Mouse (Mus musculus): ENCODE data around the gene Atrnl1. TPM values are rescaled to one million over a fixed set of nuclear protein-coding genes. Genes with fewer than 3 reads are reported as not detected.

Atrnl1 gene
- polyA plus RNA-seq, 1 experiment from 2014 or later = 2.6 TPM

GRCm38 (mm10) chr19:58017468-58017867, 406.6 kb downstream of the Atrnl1 start:
- Histone ChIP-seq H3K4me1 (ENCODE audit: control insufficient read depth, insufficient read depth, low read length) (peaks cover 16% of the 10 kb centered on the region), H3K27ac (ENCODE audit: low read length) (no peak overlapping the region), H3K36me3 (ENCODE audit: control insufficient read depth, insufficient read depth) (no peaks in the 10 kb centered on the region), H3K4me3 (ENCODE audit: low read length) (no peak overlapping the region), H3K9me3 (replicated peaks; ENCODE audit: control insufficient read depth, low read length) (no peaks in the 10 kb centered on the region), H3K4me2 (ENCODE audit: low read depth, low read length) (no peak overlapping the region), H3K9ac (ENCODE audit: low read length) (no peak overlapping the region), H3K27me3 (ENCODE audit: control insufficient read depth, insufficient read depth, low read length) (no peaks in the 10 kb centered on the region)
- ATAC-seq (replicated peaks; ENCODE audit: extremely low read depth, insufficient read depth, low FRiP score) = no peak
- WGBS = 90% methylated on average over 3 of the region's 3 CpGs

GRCm38 (mm10) chr19:58018698-58019097, 407.9 kb downstream of the Atrnl1 start:
- Histone ChIP-seq H3K4me2 (ENCODE audit: low read depth, low read length) (no peak overlapping the region), H3K4me3 (ENCODE audit: low read length) (no peak overlapping the region), H3K4me1 (ENCODE audit: control insufficient read depth, insufficient read depth, low read length) (peaks cover 16% of the 10 kb centered on the region), H3K36me3 (ENCODE audit: control insufficient read depth, insufficient read depth) (no peaks in the 10 kb centered on the region), H3K27me3 (ENCODE audit: control insufficient read depth, insufficient read depth, low read length) (no peaks in the 10 kb centered on the region), H3K9me3 (replicated peaks; ENCODE audit: control insufficient read depth, low read length) (no peaks in the 10 kb centered on the region), H3K9ac (ENCODE audit: low read length) (no peak overlapping the region), H3K27ac (ENCODE audit: low read length) (no peak overlapping the region)
- WGBS = 81% methylated on average over 5 of the region's 5 CpGs
- no peak for ATAC-seq (replicated peaks; ENCODE audit: extremely low read depth, insufficient read depth, low FRiP score)

GRCm38 (mm10) chr19:58021514-58022284, 410.9 kb downstream of the Atrnl1 start:
- Histone ChIP-seq H3K4me1 (ENCODE audit: control insufficient read depth, insufficient read depth, low read length) (peaks cover 8% of the 10 kb centered on the region), H3K27ac (ENCODE audit: low read length) (no peak overlapping the region), H3K9me3 (replicated peaks; ENCODE audit: control insufficient read depth, low read length) (no peaks in the 10 kb centered on the region), H3K27me3 (ENCODE audit: control insufficient read depth, insufficient read depth, low read length) (no peaks in the 10 kb centered on the region), H3K4me3 (ENCODE audit: low read length) (no peak overlapping the region), H3K9ac (ENCODE audit: low read length) (no peak overlapping the region), H3K36me3 (ENCODE audit: control insufficient read depth, insufficient read depth) (no peaks in the 10 kb centered on the region), H3K4me2 (ENCODE audit: low read depth, low read length) (no peak overlapping the region)
- 93% methylated on average over 8 of the region's 8 CpGs for WGBS
- no peak for ATAC-seq (replicated peaks; ENCODE audit: extremely low read depth, insufficient read depth, low FRiP score)

GRCm38 (mm10) chr19:58023216-58023825, 412.5 kb downstream of the Atrnl1 start:
- no peak overlapping the region for H3K4me3 ChIP-seq (ENCODE audit: low read length)
- WGBS = 88% methylated on average over 14 of the region's 14 CpGs

GRCm38 (mm10) chr19:58025053-58025452, 414.2 kb downstream of the Atrnl1 start:
- H3K9me3 ChIP-seq (replicated peaks; ENCODE audit: control insufficient read depth, low read length) = peaks cover 1% of the 10 kb centered on the region
- 0 out of 2 replicates have a peak, but pooled peaks cover 2% of the 10 kb centered on the region for H3K36me3 ChIP-seq (ENCODE audit: control insufficient read depth, insufficient read depth)
- H3K9ac ChIP-seq (ENCODE audit: low read length) = no peak overlapping the region
- no peak for ATAC-seq (replicated peaks; ENCODE audit: extremely low read depth, insufficient read depth, low FRiP score)
- H3K4me2 ChIP-seq (ENCODE audit: low read depth, low read length) = no peak overlapping the region
- H3K4me3 ChIP-seq (ENCODE audit: low read length) = no peak overlapping the region
- H3K4me1 ChIP-seq (ENCODE audit: control insufficient read depth, insufficient read depth, low read length) = no peaks in the 10 kb centered on the region
- 85% methylated on average over 2 of the region's 2 CpGs for WGBS
- no peak overlapping the region for H3K27ac ChIP-seq (ENCODE audit: low read length)
- no peaks in the 10 kb centered on the region for H3K27me3 ChIP-seq (ENCODE audit: control insufficient read depth, insufficient read depth, low read length)

More at GRCm38 (mm10) chr19:58023216-58023825, 412.5 kb downstream of the Atrnl1 start:
- Histone ChIP-seq H3K4me1 (ENCODE audit: control insufficient read depth, insufficient read depth, low read length) (peaks cover 5% of the 10 kb centered on the region; the same call in 1 of the 2 replicates), H3K27me3 (ENCODE audit: control insufficient read depth, insufficient read depth, low read length) (no peaks in the 10 kb centered on the region), H3K27ac (ENCODE audit: low read length) (no peak overlapping the region), H3K9ac (ENCODE audit: low read length) (no peak overlapping the region), H3K36me3 (ENCODE audit: control insufficient read depth, insufficient read depth) (0 out of 2 replicates have a peak, but pooled peaks cover 2% of the 10 kb centered on the region), H3K9me3 (replicated peaks; ENCODE audit: control insufficient read depth, low read length) (no peaks in the 10 kb centered on the region), H3K4me2 (ENCODE audit: low read depth, low read length) (no peak overlapping the region)
- no peak for ATAC-seq (replicated peaks; ENCODE audit: extremely low read depth, insufficient read depth, low FRiP score)

- H3K36me3 ChIP-seq (ENCODE audit: control insufficient read depth, insufficient read depth) = 0 out of 2 replicates have a peak, but pooled peaks cover 7% of the 10 kb centered on the region
- H3K4me3 ChIP-seq (ENCODE audit: low read length) = no peak overlapping the region
- ATAC-seq (replicated peaks; ENCODE audit: extremely low read depth, insufficient read depth, low FRiP score) = no peak
- no peak overlapping the region for H3K27ac ChIP-seq (ENCODE audit: low read length)
- no peak overlapping the region for H3K9ac ChIP-seq (ENCODE audit: low read length)
- H3K4me1 ChIP-seq (ENCODE audit: control insufficient read depth, insufficient read depth, low read length) = no peaks in the 10 kb centered on the region
- H3K27me3 ChIP-seq (ENCODE audit: control insufficient read depth, insufficient read depth, low read length) = no peaks in the 10 kb centered on the region
- H3K9me3 ChIP-seq (replicated peaks; ENCODE audit: control insufficient read depth, low read length) = peaks cover 8% of the 10 kb centered on the region
- WGBS = 73% methylated on average over 2 of the region's 2 CpGs
- no peak overlapping the region for H3K4me2 ChIP-seq (ENCODE audit: low read depth, low read length)
These were observed 418.8 kb downstream of the Atrnl1 start for GRCm38 (mm10) chr19:58029661-58030060.

- 0 out of 2 replicates have a peak, but pooled peaks cover 6% of the 10 kb centered on the region for H3K36me3 ChIP-seq (ENCODE audit: control insufficient read depth, insufficient read depth)
- H3K4me2 ChIP-seq (ENCODE audit: low read depth, low read length) = no peak overlapping the region
- H3K9ac ChIP-seq (ENCODE audit: low read length) = no peak overlapping the region
- no peaks in the 10 kb centered on the region for H3K27me3 ChIP-seq (ENCODE audit: control insufficient read depth, insufficient read depth, low read length)
- H3K27ac ChIP-seq (ENCODE audit: low read length) = no peak overlapping the region
- H3K4me3 ChIP-seq (ENCODE audit: low read length) = no peak overlapping the region
- no peaks in the 10 kb centered on the region for H3K4me1 ChIP-seq (ENCODE audit: control insufficient read depth, insufficient read depth, low read length)
- H3K9me3 ChIP-seq (replicated peaks; ENCODE audit: control insufficient read depth, low read length) = peaks cover 8% of the 10 kb centered on the region
- 87% methylated on average over 5 of the region's 5 CpGs for WGBS
- no peak for ATAC-seq (replicated peaks; ENCODE audit: extremely low read depth, insufficient read depth, low FRiP score)
These were observed 422.4 kb downstream of the Atrnl1 start for GRCm38 (mm10) chr19:58033241-58033640.

- 79% methylated on average over 3 of the region's 3 CpGs for WGBS
- Histone ChIP-seq H3K4me1 (ENCODE audit: control insufficient read depth, insufficient read depth, low read length) (no peaks in the 10 kb centered on the region), H3K27me3 (ENCODE audit: control insufficient read depth, insufficient read depth, low read length) (no peaks in the 10 kb centered on the region), H3K27ac (ENCODE audit: low read length) (no peak overlapping the region), H3K9ac (ENCODE audit: low read length) (no peak overlapping the region), H3K4me3 (ENCODE audit: low read length) (no peak overlapping the region), H3K36me3 (ENCODE audit: control insufficient read depth, insufficient read depth) (peaks cover 2% of the 10 kb centered on the region; the same call in 1 of the 2 replicates), H3K4me2 (ENCODE audit: low read depth, low read length) (no peak overlapping the region), H3K9me3 (replicated peaks; ENCODE audit: control insufficient read depth, low read length) (no peaks in the 10 kb centered on the region)
- no peak for ATAC-seq (replicated peaks; ENCODE audit: extremely low read depth, insufficient read depth, low FRiP score)
These were observed 425.3 kb downstream of the Atrnl1 start for GRCm38 (mm10) chr19:58036166-58036565.

GRCm38 (mm10) chr19:58043120-58043519, 432.3 kb downstream of the Atrnl1 start:
- H3K27ac ChIP-seq (ENCODE audit: low read length) = no peak overlapping the region

More at GRCm38 (mm10) chr19:58043120-58043519, 432.3 kb downstream of the Atrnl1 start:
- Histone ChIP-seq H3K36me3 (ENCODE audit: control insufficient read depth, insufficient read depth) (peaks cover 2% of the 10 kb centered on the region; the same call in 1 of the 2 replicates), H3K4me3 (ENCODE audit: low read length) (no peak overlapping the region), H3K27me3 (ENCODE audit: control insufficient read depth, insufficient read depth, low read length) (no peaks in the 10 kb centered on the region), H3K9ac (ENCODE audit: low read length) (no peak overlapping the region), H3K4me2 (ENCODE audit: low read depth, low read length) (no peak overlapping the region), H3K4me1 (ENCODE audit: control insufficient read depth, insufficient read depth, low read length) (no peaks in the 10 kb centered on the region), H3K9me3 (replicated peaks; ENCODE audit: control insufficient read depth, low read length) (no peaks in the 10 kb centered on the region)
- no peak for ATAC-seq (replicated peaks; ENCODE audit: extremely low read depth, insufficient read depth, low FRiP score)
- WGBS = 73% methylated on average over 8 of the region's 8 CpGs
